Mouse (Mus musculus) brown adipose tissue, adult 24 weeks (tissue): ENCODE results near the gene Cldn34c3. TPM values are rescaled to one million over a fixed set of nuclear protein-coding genes. Genes with fewer than 3 reads are reported as not detected.
"Not testable (repeated sequence)": the region's sequence is repeated elsewhere in the genome, so short reads cannot be mapped to it uniquely, and the experiment has no call there.

Experiments used
- H3K27ac ChIP-seq: fragments of 200-500 bp; replicated peaks from 2 replicates; pipeline ENCODE4 v1.5.1; 2012; ENCODE audit warnings: low read depth, mild to moderate bottlenecking, low read length
- H3K4me1 ChIP-seq: fragments of 200-500 bp; 2 replicates; pipeline ENCODE4 v1.6.1; 2012; ENCODE audit warnings: low read length, mixed read lengths; ENCODE audit not compliant: control insufficient read depth, insufficient read depth, insufficient read length
- H3K4me3 ChIP-seq: fragments of 200-500 bp; 2 replicates; pipeline ENCODE4 v1.5.1; 2012; ENCODE audit warnings: low read depth, mild to moderate bottlenecking, low read length, moderate library complexity; ENCODE audit not compliant: insufficient read depth
- polyA plus RNA-seq: library from polyadenylated mRNA; stranded (reverse); fragments of >200 nt; gene quantifications from 2 replicates; pipeline ENCODE4 v1.2.4, GENCODE M21; 2012; ENCODE audit not compliant: missing spikeins, insufficient read depth, insufficient read length

Cldn34c3 gene
- not detected in 2 replicates for polyA plus RNA-seq

DNA sequence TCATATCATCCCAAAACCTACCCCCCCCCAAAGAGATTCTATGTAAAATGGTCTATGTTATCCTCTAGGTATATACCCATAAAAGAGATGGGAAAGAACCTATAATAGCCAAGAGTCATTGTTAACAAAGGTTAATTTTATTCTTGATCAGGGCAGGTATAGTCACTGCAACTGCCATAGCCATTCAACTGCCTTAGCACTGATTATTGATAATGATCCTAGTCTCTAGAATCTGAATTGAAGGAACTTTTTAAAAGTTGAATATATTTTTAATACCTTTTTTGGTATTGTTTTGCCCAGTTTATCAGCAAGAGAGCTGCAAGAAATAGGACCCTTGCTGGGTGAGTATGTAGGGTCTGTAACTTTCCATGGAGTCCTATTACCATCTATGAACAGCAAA is at the start of gene Cldn34c3:
Gene Cldn34c3, plus strand, starts transcription at position 301 of the 400 bp plus-strand sequence.
- H3K4me3 ChIP-seq, H3K27ac ChIP-seq, H3K4me1 ChIP-seq: not testable (repeated sequence)

Other genes with a start within 250 kb of the Cldn34c3 start
- gene Cldn34c2, start 212.0 kb upstream of the Cldn34c3 start, polyA plus RNA-seq, result not detected in 2 replicates
- not detected in 2 replicates for gene Gm17467, start 88.9 kb upstream of the Cldn34c3 start, polyA plus RNA-seq